Mouse (Mus musculus) lung, adult 18-20 months (tissue): Measurements from ENCODE around the gene Bcar1.

Source experiments
- DNase-seq, 2 experiments: peaks; one replicate each; pipeline ENCODE4 v3.0.0; 2022; ENCODE audit warnings: mixed read lengths in 2 of 2

The Bcar1 gene

GRCm38 (mm10) chr8:111743792-111744696, at the start of gene Bcar1:
TSS of gene Bcar1 (minus strand) at chr8:111743809.
- peak; percentile 69 to 79 for DNase-seq

DNA sequence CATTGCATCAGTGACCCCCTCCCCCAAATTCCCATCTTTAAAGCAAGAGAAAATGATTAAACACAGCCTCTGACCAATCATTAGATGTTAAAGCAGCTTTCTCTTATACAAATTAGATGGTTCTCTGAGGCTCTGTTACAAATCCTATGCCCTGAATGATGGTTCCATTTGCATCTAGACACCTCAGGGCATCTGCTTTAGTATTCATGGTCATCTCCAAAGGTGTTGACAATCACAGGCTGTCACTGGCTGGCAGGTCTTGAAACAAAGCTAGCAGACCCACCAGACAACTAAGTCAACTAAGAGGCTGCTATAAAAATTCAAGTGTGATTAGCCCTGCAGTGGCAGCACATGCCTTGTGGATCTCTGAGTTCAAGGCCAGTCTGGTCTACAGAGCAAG, 46.0 kb upstream of the Bcar1 start:
- no peak for DNase-seq

- no peak for DNase-seq
Observed at GRCm38 (mm10) chr8:111789200-111789599, 45.6 kb upstream of the Bcar1 start.

- no peak for DNase-seq
Observed at GRCm38 (mm10) chr8:111788497-111788896, 44.9 kb upstream of the Bcar1 start.

DNA sequence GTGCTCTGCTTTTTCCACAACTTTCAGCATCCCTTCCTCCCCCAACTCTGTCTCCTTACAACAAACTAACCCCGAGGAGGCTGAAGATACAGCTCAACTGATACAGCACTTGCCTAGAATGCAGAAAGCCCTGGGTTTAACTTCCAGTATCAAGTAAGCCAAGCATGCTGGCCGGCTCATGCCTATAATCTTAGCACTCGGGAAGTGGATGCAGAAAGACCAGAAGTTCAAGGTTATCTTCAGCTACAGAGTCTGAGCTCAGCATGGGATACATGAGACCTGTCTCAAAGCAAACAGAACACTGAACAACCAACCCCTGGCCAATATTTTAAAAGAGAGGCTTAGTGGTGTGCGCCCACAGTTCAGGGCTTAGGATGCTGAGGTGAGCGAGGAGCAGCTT, 44.5 kb upstream of the Bcar1 start:
- DNase-seq = no peak

DNA sequence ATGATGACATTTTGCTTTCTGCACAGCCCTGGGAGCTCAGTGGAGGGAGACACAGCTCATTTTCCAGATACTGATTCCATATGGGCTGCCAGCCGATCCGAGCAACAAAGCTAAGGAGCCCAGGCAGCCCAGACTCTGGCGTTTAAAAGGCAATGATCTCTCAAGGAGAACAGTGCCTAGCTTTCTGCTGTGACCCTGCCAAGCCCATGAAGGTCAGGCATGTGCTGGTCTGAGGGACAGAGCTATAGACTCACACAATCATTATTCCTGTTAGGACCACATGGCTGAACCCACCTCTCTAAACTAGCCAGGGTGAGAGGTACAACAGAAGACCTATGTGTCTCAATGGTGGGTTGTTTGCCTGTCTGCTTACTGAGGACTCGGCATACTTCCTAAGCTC, 44.1 kb upstream of the Bcar1 start:
- DNase-seq = no peak

- no peak for DNase-seq
Observed at GRCm38 (mm10) chr8:111786701-111787588, 43.3 kb upstream of the Bcar1 start.

DNA sequence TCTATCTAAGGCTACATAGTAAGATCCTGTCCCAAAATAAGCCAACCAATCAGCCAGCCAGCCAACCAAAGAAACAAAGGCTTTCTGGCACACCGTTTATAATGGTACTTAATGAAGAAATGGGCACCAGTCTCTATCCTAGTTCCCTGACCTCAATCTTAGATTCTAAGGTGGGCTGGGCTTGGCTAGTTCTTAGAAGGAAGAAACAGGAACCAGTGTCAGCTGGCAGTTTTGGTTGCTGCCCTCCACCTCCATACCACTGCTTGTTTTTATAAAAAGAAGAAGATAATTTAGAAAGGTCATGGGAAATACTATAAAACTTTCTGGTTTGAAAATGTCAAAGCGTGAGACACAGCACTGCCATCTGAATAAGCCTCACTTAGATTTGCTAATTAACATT, 42.5 kb upstream of the Bcar1 start:
- no peak for DNase-seq

- no peak for DNase-seq
Observed at GRCm38 (mm10) chr8:111782671-111783394, 39.2 kb upstream of the Bcar1 start.

DNA sequence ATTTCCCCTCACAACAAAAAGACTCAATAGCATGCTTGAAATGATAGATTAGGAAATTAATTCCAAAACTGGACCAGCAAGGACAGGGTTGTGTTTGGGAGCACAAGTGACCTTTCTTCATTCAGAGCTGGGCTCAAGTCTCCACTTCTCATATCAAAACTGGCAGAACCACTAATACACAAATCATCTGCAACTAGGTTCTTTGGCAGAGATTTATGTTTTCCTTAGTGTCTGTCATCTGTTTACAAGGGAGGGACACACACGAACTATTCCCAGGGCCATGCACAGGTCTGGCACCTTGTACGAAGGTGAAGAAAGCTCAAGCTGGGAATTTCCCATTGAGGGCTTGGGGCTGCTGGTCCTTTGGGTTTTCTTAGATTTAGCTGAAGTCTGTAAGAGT, 38.6 kb upstream of the Bcar1 start:
- DNase-seq = no peak

DNA sequence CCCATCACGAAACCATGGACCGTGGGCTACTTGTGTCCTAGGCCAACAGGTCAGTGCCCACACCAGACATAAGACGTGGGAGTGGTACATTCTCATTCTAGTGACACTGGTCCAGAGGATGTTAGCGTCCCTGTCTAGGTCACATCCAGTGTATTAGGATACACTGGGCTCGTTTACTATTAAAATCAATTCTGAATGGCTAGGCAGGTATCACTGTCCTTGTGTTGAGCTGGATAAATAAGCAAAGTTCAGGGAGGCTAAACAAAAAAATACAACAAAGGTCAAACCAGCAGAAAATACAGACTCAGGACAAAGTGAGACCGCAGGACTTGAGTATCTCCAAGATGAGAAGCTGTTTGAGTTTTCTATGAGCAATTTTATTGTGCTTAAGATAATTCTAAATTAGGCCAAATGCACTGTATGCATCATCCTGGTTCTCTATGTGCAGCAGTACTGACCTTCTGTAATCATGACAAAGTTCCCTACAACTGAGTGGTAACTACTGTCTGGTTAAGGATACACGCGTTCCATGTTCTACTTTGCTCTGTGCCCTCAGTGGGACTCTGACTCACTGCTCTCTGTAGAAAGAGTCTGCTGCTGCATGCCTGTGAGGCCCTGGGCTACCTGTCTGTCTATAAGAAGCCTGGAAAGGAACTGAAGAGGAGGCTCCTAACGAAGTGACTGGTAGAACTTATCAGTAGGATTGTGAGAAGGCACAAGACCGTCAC, 37.3 kb upstream of the Bcar1 start:
- DNase-seq = no peak

DNA sequence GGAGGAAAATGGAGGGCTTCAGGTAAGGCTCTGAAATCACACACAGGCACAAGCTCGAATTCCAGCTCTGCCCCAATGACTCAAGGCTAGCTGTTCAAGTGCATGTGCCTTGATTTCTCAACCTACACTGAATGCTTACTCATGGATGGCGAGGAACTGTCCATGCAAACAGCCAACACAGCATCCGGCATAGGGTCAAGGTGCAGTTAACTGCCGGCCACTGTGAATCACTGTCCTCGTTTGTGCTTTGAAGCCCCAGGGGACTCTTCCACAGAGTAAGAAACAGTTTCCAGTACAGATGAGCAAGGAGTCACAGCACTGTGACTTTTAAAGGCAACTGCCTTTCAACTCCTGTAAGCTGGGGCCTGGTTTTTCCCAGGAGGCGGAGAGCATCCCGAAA, 36.1 kb upstream of the Bcar1 start:
- DNase-seq = no peak

GRCm38 (mm10) chr8:111778801-111779200, 35.2 kb upstream of the Bcar1 start:
- DNase-seq = no peak

DNA sequence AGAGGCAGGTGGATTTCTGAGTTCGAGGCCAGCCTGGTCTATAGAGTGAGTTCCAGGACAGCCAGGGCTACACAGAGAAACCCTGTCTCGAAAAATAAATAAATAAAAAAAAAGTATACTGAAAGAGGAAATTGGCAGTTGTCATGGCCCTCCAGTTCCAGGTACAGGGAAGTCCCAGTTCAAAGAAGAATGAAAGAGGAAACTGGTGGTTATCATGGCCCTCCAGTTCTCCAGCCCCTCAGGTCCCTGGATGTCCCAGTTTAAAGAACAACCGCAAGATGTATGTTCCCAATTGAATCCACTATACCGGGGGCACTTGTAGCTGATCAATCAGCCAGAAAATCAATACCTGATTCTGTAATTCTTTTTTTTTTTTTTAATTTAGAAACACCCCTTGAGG, 32.9 kb upstream of the Bcar1 start:
- DNase-seq = no peak

DNA sequence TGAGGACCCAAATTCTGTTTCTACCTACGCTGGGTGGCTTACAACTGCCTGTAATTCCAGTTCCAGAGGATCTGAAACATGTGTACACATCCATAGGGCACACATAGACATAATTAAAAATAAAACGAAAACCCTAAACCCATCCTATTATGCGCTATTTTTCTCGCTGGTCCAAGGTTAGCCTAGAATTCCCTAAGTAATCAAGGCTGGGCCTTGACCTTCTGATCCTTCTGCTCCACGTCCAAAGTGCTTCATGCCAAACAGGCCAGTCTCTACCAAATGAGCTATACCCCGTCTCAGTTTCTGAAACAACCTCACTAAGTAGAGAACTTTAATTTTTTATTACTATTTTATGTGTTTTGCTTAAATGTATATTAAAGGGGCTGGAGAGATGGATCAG, 32.2 kb upstream of the Bcar1 start:
- no peak for DNase-seq

- no peak for DNase-seq
Observed at GRCm38 (mm10) chr8:111773476-111773875, 29.9 kb upstream of the Bcar1 start.

- DNase-seq = no peak
Observed at GRCm38 (mm10) chr8:111773057-111773456, 29.4 kb upstream of the Bcar1 start.

DNA sequence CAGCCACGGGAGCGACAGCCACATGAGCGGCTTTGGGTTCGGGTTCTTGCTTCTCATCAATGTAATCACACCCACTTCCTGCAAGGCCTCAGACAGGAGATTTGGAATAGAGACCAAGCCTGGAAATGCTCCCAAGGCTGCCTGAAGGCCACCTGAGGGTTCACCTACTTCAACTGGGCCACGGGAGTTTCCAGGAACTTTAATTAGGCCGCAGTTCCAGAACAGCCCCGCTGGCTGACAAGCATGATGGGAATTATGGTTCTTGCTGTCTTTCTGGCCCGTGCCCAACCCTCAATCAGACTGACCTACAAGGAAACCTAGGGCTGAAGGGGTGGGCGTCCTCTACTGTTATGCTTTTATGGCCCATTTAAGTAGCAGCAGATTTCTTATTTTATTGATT, 28.5 kb upstream of the Bcar1 start:
- DNase-seq = no peak

- DNase-seq = no peak
Observed at GRCm38 (mm10) chr8:111771625-111772020, 28.0 kb upstream of the Bcar1 start.

DNA sequence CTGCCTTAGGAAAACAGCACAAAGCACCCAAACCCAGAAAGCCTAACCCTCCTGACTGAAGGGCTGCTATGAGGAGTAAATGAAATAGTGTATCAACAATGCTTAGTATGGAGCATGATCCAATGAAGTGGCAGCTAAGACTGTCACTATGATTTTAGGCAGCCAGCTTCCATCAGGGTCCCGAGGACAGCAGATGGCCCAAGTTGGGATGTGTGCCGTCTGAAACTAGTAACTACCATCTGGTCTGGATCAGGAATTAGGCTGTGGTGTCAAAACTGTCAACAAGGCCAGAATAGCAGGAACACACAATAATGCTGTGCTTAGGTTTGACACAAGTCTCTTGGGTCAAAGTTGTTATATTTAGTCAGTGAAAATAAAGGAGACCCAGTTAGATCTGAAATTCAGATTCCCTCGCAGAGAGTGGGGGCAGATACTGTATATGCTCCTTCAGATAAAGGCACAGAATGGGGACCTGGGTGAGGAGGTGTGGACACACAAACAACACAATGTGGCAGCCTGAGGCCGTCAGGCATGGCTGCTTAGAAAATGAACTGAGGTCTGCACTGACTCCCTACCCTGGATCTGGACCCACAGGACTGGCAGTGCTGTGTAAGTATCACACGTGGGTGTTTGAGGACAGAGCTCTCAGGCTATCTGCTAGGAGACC, 27.5 kb upstream of the Bcar1 start:
- peak in 1 of 2 experiments; percentile 23 for DNase-seq

GRCm38 (mm10) chr8:111769764-111770428, 26.3 kb upstream of the Bcar1 start:
- DNase-seq = peak in 1 of 2 experiments; percentile 29
